Mouse (Mus musculus) liver, embryonic 16.5 days (tissue): ENCODE results near the gene Igsf10. TPM values are rescaled to one million over a fixed set of nuclear protein-coding genes. Genes with fewer than 3 reads are reported as not detected.
"Not testable (repeated sequence)": the region's sequence is repeated elsewhere in the genome, so short reads cannot be mapped to it uniquely, and the experiment has no call there.

Experiments
- ATAC-seq: fragments of 200-750 bp; cut with Nextera tagmentation; 2 replicates; pipeline ENCODE4 v1.8.0; 2017; ENCODE audit warnings: low read depth, mild to moderate bottlenecking, moderate number of reproducible peaks, moderate library complexity
- H3K27ac ChIP-seq: fragments of 300-500 bp; sonication (generic); 2 replicates; pipeline ENCODE4 v1.5.1; 2014; ENCODE audit warnings: mild to moderate bottlenecking, low read length
- H3K27me3 ChIP-seq: fragments of 300-500 bp; sonication (generic); 2 replicates; pipeline ENCODE4 v1.6.1; 2014; ENCODE audit warnings: low read depth, low read length, mixed read lengths; ENCODE audit not compliant: control insufficient read depth, insufficient read depth
- H3K36me3 ChIP-seq: fragments of 300-500 bp; sonication (generic); 2 replicates; pipeline ENCODE4 v1.6.1; 2014; ENCODE audit warnings: mild to moderate bottlenecking; ENCODE audit not compliant: control insufficient read depth, insufficient read depth
- H3K4me1 ChIP-seq: fragments of 300-500 bp; sonication (generic); 2 replicates; pipeline ENCODE4 v1.6.1; 2014; ENCODE audit warnings: low read depth, low read length, mixed read lengths; ENCODE audit not compliant: control insufficient read depth
- H3K4me2 ChIP-seq: fragments of 300-500 bp; sonication (generic); 2 replicates; pipeline ENCODE4 v1.6.1; 2014; ENCODE audit warnings: low read depth, low read length, mixed read lengths
- H3K4me3 ChIP-seq: fragments of 300-500 bp; sonication (generic); 2 replicates; pipeline ENCODE4 v1.5.1; 2014; ENCODE audit warnings: low read depth, mild to moderate bottlenecking, low read length
- H3K9ac ChIP-seq: fragments of 300-500 bp; sonication (generic); 2 replicates; pipeline ENCODE4 v1.6.1; 2014; ENCODE audit warnings: low read depth, low read length
- H3K9me3 ChIP-seq: fragments of 300-500 bp; sonication (generic); replicated peaks from 2 replicates; pipeline ENCODE4 v1.6.1; 2016; ENCODE audit warnings: low read length; ENCODE audit not compliant: control insufficient read depth
- WGBS: fragments of 180-500 bp; shearing (Covaris S2); extraction: QIAGEN DNeasy Blood & Tissue Kit; methylation state at CpG from one replicate; pipeline ENCODE4 v1.1.7; 2014; ENCODE audit not compliant: insufficient replicate concordance; 5-methylcytosine and 5-hydroxymethylcytosine counted together
- polyA plus RNA-seq: library from polyadenylated mRNA; unstranded; fragments of >200 nt; fragmentation: Nextera tagmentation; extraction: Ambion mirVana; gene quantifications from 2 replicates; pipeline ENCODE4 v1.2.1, GENCODE M21; 2015

The Igsf10 gene
- polyA plus RNA-seq = 0.55 and 0.76 TPM in 2 replicates

- no peaks in the 10 kb centered on the region for H3K9me3 ChIP-seq
- no peak within 1 kb of the TSS for H3K27ac ChIP-seq
- H3K9ac ChIP-seq = peak within 1 kb of the TSS; percentile 27
- H3K4me2 ChIP-seq = peak within 1 kb of the TSS; percentile 59
- peak; percentile 16; the same call in 1 of the 2 replicates for ATAC-seq
- H3K4me1 ChIP-seq = no peaks in the 10 kb centered on the region
- peak within 1 kb of the TSS; percentile 51 for H3K4me3 ChIP-seq
- H3K36me3 ChIP-seq = no peaks in the 10 kb centered on the region
- 4% methylated on average over 23 of the region's 23 CpGs for WGBS
- H3K27me3 ChIP-seq = no peaks in the 10 kb centered on the region
These were observed at the start of gene Igsf10 for GRCm38 (mm10) chr3:59344065-59344905. Igsf10 (minus strand) TSS chr3:59344394.

- Histone ChIP-seq H3K4me1 (no peaks in the 10 kb centered on the region), H3K4me3 (no peak overlapping the region), H3K27ac (no peak overlapping the region), H3K9ac (no peak overlapping the region), H3K4me2 (no peak overlapping the region), H3K9me3 (no peaks in the 10 kb centered on the region), H3K27me3 (no peaks in the 10 kb centered on the region), H3K36me3 (no peaks in the 10 kb centered on the region)
- no peak for ATAC-seq
- WGBS = 60% methylated on average over 1 of the region's 1 CpGs
These were observed 41.4 kb upstream of the Igsf10 start for GRCm38 (mm10) chr3:59385553-59385952.

DNA sequence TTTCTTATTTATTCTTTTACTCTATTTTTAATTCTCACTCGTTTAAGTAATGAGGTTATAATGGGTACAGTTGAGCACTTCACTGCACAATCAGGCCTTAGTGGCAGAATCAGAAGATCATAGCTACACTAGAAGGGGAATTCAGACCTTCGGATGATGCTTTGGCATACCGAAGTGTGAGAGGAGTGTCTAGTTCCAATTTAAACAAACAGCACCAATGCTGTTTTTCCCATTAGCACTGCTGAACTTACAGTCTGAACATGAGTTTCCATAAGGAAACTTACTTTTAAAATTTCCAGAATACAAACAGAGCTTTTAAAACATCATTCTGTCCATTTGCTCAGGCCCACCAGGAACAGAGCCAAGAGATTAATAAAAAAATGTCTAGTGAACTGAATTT, 40.8 kb upstream of the Igsf10 start:
- no peaks in the 10 kb centered on the region for H3K27me3 ChIP-seq
- no peak overlapping the region for H3K9ac ChIP-seq
- ATAC-seq = no peak
- no peaks in the 10 kb centered on the region for H3K4me1 ChIP-seq
- H3K9me3 ChIP-seq = no peaks in the 10 kb centered on the region
- no peaks in the 10 kb centered on the region for H3K36me3 ChIP-seq
- no peak overlapping the region for H3K27ac ChIP-seq
- 63% methylated on average over 3 of the region's 3 CpGs for WGBS
- no peak overlapping the region for H3K4me3 ChIP-seq
- H3K4me2 ChIP-seq = no peak overlapping the region

DNA sequence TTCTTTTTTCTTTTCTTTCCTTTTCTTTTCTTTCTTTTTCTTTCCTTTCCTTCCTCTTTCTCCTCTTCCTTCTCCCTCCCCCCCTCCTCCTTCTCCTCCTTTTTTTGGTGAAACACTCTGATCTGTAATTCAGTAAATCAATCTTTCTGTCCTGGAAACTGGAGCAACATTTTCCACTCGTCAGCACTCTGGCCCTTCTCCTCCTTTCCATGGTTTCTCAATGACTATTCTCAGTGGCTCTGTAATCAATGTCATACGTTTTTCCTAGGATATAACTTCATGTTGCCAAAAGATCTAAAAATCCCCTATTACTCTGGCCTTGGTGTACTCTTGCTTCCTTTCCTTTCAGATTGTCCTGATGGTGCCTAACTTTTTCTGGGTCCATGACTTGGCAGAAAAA, 40.1 kb upstream of the Igsf10 start:
- Histone ChIP-seq H3K4me1 (no peaks in the 10 kb centered on the region), H3K9ac (no peak overlapping the region), H3K9me3 (no peaks in the 10 kb centered on the region), H3K27me3 (no peaks in the 10 kb centered on the region), H3K36me3 (no peaks in the 10 kb centered on the region), H3K27ac (no peak overlapping the region), H3K4me3 (no peak overlapping the region), H3K4me2 (no peak overlapping the region)
- ATAC-seq = no peak
- 41% methylated on average over 2 of the region's 2 CpGs for WGBS

DNA sequence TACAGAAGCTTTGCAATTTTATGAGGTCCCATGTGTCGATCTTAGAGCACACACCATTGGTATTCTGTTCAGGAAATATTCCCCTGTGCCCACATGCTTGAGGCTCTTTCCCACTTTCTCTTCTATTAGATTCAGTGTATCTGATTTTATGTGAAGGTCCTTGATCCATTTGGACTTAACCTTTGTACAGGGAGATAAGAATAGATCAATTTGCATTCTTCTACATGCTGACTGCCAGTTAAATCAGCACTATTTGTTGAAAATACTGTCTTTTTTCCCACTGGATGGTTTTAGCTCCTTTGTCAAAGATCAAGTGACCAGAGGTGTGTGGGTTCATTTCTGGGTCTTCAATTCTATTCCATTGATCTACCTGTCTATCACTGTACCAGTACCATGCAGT, 34.6 kb upstream of the Igsf10 start:
- H3K4me1 ChIP-seq, H3K36me3 ChIP-seq, H3K4me3 ChIP-seq, H3K9ac ChIP-seq, H3K27ac ChIP-seq, H3K27me3 ChIP-seq, ATAC-seq, H3K9me3 ChIP-seq, H3K4me2 ChIP-seq: not testable (repeated sequence)
- WGBS = 50% methylated on average over 1 of the region's 1 CpGs

DNA sequence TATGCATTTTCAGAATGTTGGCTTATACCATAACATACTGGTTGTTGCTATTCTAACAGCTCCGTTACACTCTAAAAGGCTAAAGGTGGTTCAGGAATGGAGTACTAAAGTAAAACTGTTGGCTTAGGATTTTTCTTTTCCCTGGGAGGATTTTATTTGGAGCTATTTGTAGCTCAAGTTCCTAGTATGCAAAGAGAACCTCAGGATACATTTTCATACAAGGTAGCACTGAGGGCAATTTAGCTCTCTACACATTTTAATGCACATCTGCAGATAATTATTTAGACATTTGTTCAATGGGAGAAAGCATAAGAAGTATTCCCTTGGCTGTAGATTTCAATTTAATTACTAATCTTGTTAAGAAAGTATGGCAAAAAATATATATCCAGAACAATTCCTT, 17.7 kb upstream of the Igsf10 start:
- H3K36me3 ChIP-seq = no peaks in the 10 kb centered on the region
- H3K4me2 ChIP-seq = no peak overlapping the region
- H3K27ac ChIP-seq = no peak overlapping the region
- H3K27me3 ChIP-seq = no peaks in the 10 kb centered on the region
- H3K4me1 ChIP-seq = no peaks in the 10 kb centered on the region
- no peak overlapping the region for H3K4me3 ChIP-seq
- H3K9ac ChIP-seq = no peak overlapping the region
- no peak for ATAC-seq
- H3K9me3 ChIP-seq = no peaks in the 10 kb centered on the region
- 66% methylated on average over 1 of the region's 1 CpGs for WGBS

- Histone ChIP-seq H3K9ac (no peak overlapping the region), H3K4me1 (no peaks in the 10 kb centered on the region), H3K27ac (no peak overlapping the region), H3K4me3 (no peak overlapping the region), H3K36me3 (no peaks in the 10 kb centered on the region), H3K4me2 (no peak overlapping the region), H3K9me3 (no peaks in the 10 kb centered on the region), H3K27me3 (no peaks in the 10 kb centered on the region)
- ATAC-seq = no peak
These were observed 15.9 kb upstream of the Igsf10 start for GRCm38 (mm10) chr3:59360102-59360501.

GRCm38 (mm10) chr3:59354156-59354555, 10.0 kb upstream of the Igsf10 start:
- Histone ChIP-seq H3K27ac (no peak overlapping the region), H3K9ac (no peak overlapping the region), H3K4me2 (no peak overlapping the region), H3K9me3 (no peaks in the 10 kb centered on the region), H3K36me3 (no peaks in the 10 kb centered on the region), H3K27me3 (no peaks in the 10 kb centered on the region), H3K4me1 (no peaks in the 10 kb centered on the region), H3K4me3 (no peak overlapping the region)
- ATAC-seq = no peak
- WGBS = 72% methylated on average over 3 of the region's 3 CpGs

GRCm38 (mm10) chr3:59351768-59352167, 7.6 kb upstream of the Igsf10 start:
- no peaks in the 10 kb centered on the region for H3K27me3 ChIP-seq
- H3K27ac ChIP-seq = no peak overlapping the region
- no peak overlapping the region for H3K4me3 ChIP-seq
- no peaks in the 10 kb centered on the region for H3K4me1 ChIP-seq
- H3K4me2 ChIP-seq = no peak overlapping the region
- ATAC-seq = no peak
- no peak overlapping the region for H3K9ac ChIP-seq
- no peaks in the 10 kb centered on the region for H3K9me3 ChIP-seq
- no peaks in the 10 kb centered on the region for H3K36me3 ChIP-seq
